Mouse (Mus musculus) kidney, adult 2 months (tissue): ENCODE data around the gene Rtl10. TPM values are rescaled to one million over a fixed set of nuclear protein-coding genes. Genes with fewer than 3 reads are reported as not detected.

ENCODE experiments used
- DNase-seq: peaks from one replicate; pipeline ENCODE4 v3.0.0; 2021
- H3K27ac ChIP-seq: fragments of 200-500 bp; 2 replicates; pipeline ENCODE4 v1.5.1; 2012; ENCODE audit warnings: low read depth, low read length, control low read depth, inconsistent platforms; ENCODE audit not compliant: insufficient read depth
- H3K27me3 ChIP-seq: fragments of 200-500 bp; replicated peaks from 2 replicates; pipeline ENCODE4 v1.6.1; 2012; ENCODE audit warnings: mild to moderate bottlenecking, moderate library complexity, low read length, inconsistent platforms; ENCODE audit not compliant: control insufficient read depth, insufficient read depth
- H3K36me3 ChIP-seq: fragments of 200-500 bp; 2 replicates; pipeline ENCODE4 v1.6.1; 2012; ENCODE audit warnings: mild to moderate bottlenecking, moderate library complexity, low read length, inconsistent platforms; ENCODE audit not compliant: control insufficient read depth, insufficient read depth
- H3K4me1 ChIP-seq: fragments of 200-500 bp; 2 replicates; pipeline ENCODE4 v1.6.1; 2011; ENCODE audit warnings: low read length; ENCODE audit not compliant: control insufficient read depth, insufficient read depth
- H3K4me3 ChIP-seq: fragments of 200-500 bp; 2 replicates; pipeline ENCODE4 v1.5.1; 2011; ENCODE audit warnings: mild to moderate bottlenecking, low read depth, low read length, control low read depth; ENCODE audit not compliant: insufficient read depth
- CTCF ChIP-seq: fragments of 200-500 bp; conservative IDR thresholded peaks from 2 replicates; pipeline ENCODE4 v1.5.1; 2011; ENCODE audit warnings: low read depth, mild to moderate bottlenecking, control low read depth, low read length, moderate library complexity, mixed read lengths; ENCODE audit not compliant: insufficient read depth, insufficient read length
- POLR2A ChIP-seq: fragments of 200-500 bp; IDR thresholded peaks from one replicate; pipeline ENCODE4 v1.6.1; 2011; ENCODE audit warnings: low read depth, low read length, control low read depth
- WGBS: fragments of 180-500 bp; shearing (Covaris S2); methylation state at CpG from one replicate; pipeline ENCODE4 v1.1.7; 2018; 5-methylcytosine and 5-hydroxymethylcytosine counted together
- polyA plus RNA-seq: library from polyadenylated mRNA; depleted of rRNA; stranded (reverse); fragments of >200 nt; gene quantifications from 2 replicates; pipeline ENCODE4 v1.2.3, GENCODE M21; 2012

Rtl10 gene
- polyA plus RNA-seq, 1 experiment = 5.0 TPM

GRCm38 (mm10) chr16:18501531-18501930 is 2.8 kb downstream of the Rtl10 start:
- Histone ChIP-seq H3K4me1 (peaks cover 6% of the 10 kb centered on the region; the same call in 1 of the 2 replicates), H3K36me3 (no peaks in the 10 kb centered on the region), H3K27ac (no peak overlapping the region), H3K4me3 (no peak overlapping the region), H3K27me3 (no peaks in the 10 kb centered on the region)
- TF ChIP-seq CTCF (no peak), POLR2A (no peak)
- 95% methylated on average over 6 of the region's 6 CpGs for WGBS
- DNase-seq = no peak

GRCm38 (mm10) chr16:18503566-18504342 is 5.1 kb downstream of the Rtl10 start:
- no peaks in the 10 kb centered on the region for H3K36me3 ChIP-seq
- TF ChIP-seq CTCF = no peak
- TF ChIP-seq POLR2A = no peak
- H3K4me3 ChIP-seq = no peak overlapping the region
- WGBS = 90% methylated on average over 14 of the region's 14 CpGs
- H3K4me1 ChIP-seq = peaks cover 3% of the 10 kb centered on the region; the same call in 1 of the 2 replicates
- DNase-seq = no peak
- no peaks in the 10 kb centered on the region for H3K27me3 ChIP-seq
- H3K27ac ChIP-seq = no peak overlapping the region

DNA sequence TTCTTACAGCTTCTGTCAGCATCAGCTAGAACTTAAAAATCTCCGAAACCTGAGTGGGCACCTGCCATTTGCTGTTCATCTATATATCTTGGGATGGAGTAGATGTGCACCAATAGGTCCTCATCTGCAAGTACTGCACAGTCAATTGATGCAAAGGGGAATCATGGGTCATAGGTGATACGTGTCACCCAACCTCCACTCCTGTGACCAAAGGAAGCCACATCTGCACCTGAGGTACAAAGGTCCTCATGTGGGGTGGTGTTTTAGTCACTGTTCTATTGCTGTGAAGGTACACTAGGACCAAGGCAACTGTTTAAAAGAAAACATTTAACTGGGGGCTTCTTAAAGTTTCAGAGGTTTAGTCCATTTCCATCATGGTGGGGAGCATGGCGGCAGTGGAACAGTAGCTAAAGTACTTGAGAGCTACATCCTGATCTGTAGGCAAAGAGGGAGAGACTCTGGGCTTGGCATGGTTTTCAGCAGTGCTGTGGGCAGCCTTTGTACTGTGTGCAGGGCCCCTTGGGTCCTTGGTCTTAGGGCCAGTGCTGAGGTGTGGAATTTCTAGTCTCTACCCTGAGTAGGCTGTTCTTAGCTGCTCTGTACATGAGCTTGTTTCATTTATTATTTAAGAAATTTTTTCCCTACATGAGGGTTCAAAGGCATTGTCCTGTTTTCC is 8.0 kb downstream of the Rtl10 start:
- TF ChIP-seq POLR2A (no peak), CTCF (no peak)
- WGBS = 95% methylated on average over 3 of the region's 3 CpGs
- Histone ChIP-seq H3K4me1 (no peaks in the 10 kb centered on the region), H3K27ac (no peak overlapping the region), H3K4me3 (no peak overlapping the region), H3K36me3 (no peaks in the 10 kb centered on the region), H3K27me3 (no peaks in the 10 kb centered on the region)
- DNase-seq = no peak

GRCm38 (mm10) chr16:18507200-18507549 is 8.5 kb downstream of the Rtl10 start:
- Histone ChIP-seq H3K4me3 (no peak overlapping the region), H3K36me3 (no peaks in the 10 kb centered on the region), H3K27me3 (no peaks in the 10 kb centered on the region), H3K4me1 (no peaks in the 10 kb centered on the region), H3K27ac (no peak overlapping the region)
- whole genome bisulfite sequencing = 19% methylated on average over 1 of the region's 1 CpGs
- DNase-seq = no peak
- TF ChIP-seq POLR2A (no peak), CTCF (no peak)

GRCm38 (mm10) chr16:18511741-18512140 is 13.0 kb downstream of the Rtl10 start:
- H3K36me3 ChIP-seq = no peaks in the 10 kb centered on the region
- WGBS = 74% methylated on average over 5 of the region's 5 CpGs
- H3K27me3 ChIP-seq = no peaks in the 10 kb centered on the region
- TF ChIP-seq CTCF (no peak), POLR2A (no peak)
- no peak for DNase-seq
- no peaks in the 10 kb centered on the region for H3K4me1 ChIP-seq
- H3K4me3 ChIP-seq = no peak overlapping the region
- H3K27ac ChIP-seq = no peak overlapping the region

DNA sequence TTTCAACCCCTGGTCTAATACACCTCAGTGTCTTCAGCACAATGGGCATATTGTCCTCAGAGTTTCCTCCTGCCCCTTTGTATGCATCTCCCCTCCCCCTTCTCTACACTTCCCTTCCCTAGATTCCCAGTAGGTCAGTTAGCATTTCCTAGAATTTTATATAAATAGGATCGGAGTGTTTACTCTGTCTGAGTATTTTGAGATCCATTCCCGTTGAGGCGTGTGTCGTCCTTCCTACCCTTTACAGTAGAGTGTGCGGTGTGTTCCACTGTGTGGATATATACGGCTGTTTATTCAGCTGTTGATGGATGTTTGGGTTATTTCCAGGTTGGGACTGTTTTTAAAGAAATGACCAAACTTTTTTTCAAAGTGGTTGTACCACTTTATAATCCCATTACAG is 14.8 kb downstream of the Rtl10 start:
- TF ChIP-seq POLR2A = no peak
- TF ChIP-seq CTCF = no peak
- Histone ChIP-seq H3K4me3 (no peak overlapping the region), H3K27ac (no peak overlapping the region), H3K4me1 (no peaks in the 10 kb centered on the region), H3K36me3 (no peaks in the 10 kb centered on the region), H3K27me3 (no peaks in the 10 kb centered on the region)
- DNase-seq = no peak
- WGBS = 41% methylated on average over 6 of the region's 6 CpGs

- H3K4me1 ChIP-seq = no peaks in the 10 kb centered on the region
- no peak for TF ChIP-seq POLR2A
- no peak for TF ChIP-seq CTCF
- no peaks in the 10 kb centered on the region for H3K36me3 ChIP-seq
- no peak for DNase-seq
- H3K27me3 ChIP-seq = no peaks in the 10 kb centered on the region
- no peak overlapping the region for H3K27ac ChIP-seq
- no peak overlapping the region for H3K4me3 ChIP-seq
Measured at GRCm38 (mm10) chr16:18518091-18518490, 19.4 kb downstream of the Rtl10 start.
